Mouse (Mus musculus) myocyte (in vitro differentiated cells): ENCODE measurements at regions not wholly inside any gene's neighbourhood (a gene's known extent, or its start where the extent isn't known, plus 50 kb on each side); places are given as distances from the start of the nearest gene placed in this dataset.

Experiments
- CEBPB ChIP-seq: IDR thresholded peaks from 2 replicates; pipeline ENCODE4 v1.6.1; 2011; ENCODE audit warnings: mild to moderate bottlenecking, moderate library complexity; ENCODE audit not compliant: poor library complexity, insufficient read depth, severe bottlenecking
- MAX ChIP-seq: IDR thresholded peaks from one replicate; pipeline ENCODE4 v1.6.1; 2011; ENCODE audit warnings: low read depth, mild to moderate bottlenecking, control low read depth
- MYOD1 ChIP-seq, 3 experiments: IDR thresholded peaks; one replicate each; pipeline ENCODE4 v1.6.1; 2011; ENCODE audit warnings: control low read depth in 2 of 3, low read depth in 2 of 3, mild to moderate bottlenecking in 2 of 3, moderate library complexity in 1 of 3; ENCODE audit not compliant: insufficient read length in 2 of 3, control insufficient read depth in 1 of 3
- POLR2A ChIP-seq: IDR thresholded peaks from one replicate; pipeline ENCODE4 v1.6.1; 2011; ENCODE audit warnings: low read depth, mild to moderate bottlenecking, control low read depth, moderate library complexity; ENCODE audit not compliant: insufficient read length
- POLR2AphosphoS2 ChIP-seq: IDR thresholded peaks from one replicate; pipeline ENCODE4 v1.6.1; 2011; ENCODE audit warnings: low read depth, control low read depth; ENCODE audit not compliant: insufficient read length
- SRF ChIP-seq: IDR thresholded peaks from one replicate; pipeline ENCODE4 v1.6.1; 2011; ENCODE audit warnings: low read depth; ENCODE audit not compliant: control insufficient read depth, insufficient read length
- TCF12 ChIP-seq: IDR thresholded peaks from one replicate; pipeline ENCODE4 v1.6.1; 2011; ENCODE audit warnings: mild to moderate bottlenecking, control low read depth; ENCODE audit not compliant: poor library complexity, insufficient read depth, severe bottlenecking
- TCF3 ChIP-seq: IDR thresholded peaks from one replicate; pipeline ENCODE4 v1.6.1; 2011; ENCODE audit warnings: low read depth, control low read depth; ENCODE audit not compliant: insufficient read length
- USF1 ChIP-seq: IDR thresholded peaks from one replicate; pipeline ENCODE4 v1.6.1; 2011; ENCODE audit warnings: low read depth, mild to moderate bottlenecking, control low read depth, moderate library complexity

DNA sequence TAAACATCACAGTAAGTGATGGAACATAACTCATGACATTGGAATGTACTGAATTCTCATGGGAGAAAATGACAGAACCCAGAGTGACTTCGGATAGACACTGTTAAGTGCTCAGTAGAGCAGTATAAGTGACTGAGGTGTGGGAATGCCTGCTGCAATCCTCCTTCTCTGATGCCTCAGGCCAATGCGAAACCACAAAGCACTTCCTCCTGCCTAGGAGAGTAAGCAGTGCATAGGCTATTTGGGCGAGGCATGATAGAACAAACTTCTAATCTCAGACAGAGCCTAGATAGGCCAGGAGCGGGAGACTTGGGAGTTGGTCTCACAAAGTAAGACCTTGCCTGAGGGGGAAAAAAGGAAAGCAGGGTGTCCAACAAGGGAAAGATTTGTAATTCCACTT lies 190.6 kb upstream of the Olfr1324 start:
- TF ChIP-seq POLR2A (no peak), USF1 (no peak), MYOD1 (IDR thresholded peaks at IDR 0.05; ENCODE audit: control insufficient read depth in 1 of 3, insufficient read length in 2 of 3, low read depth in 2 of 3) (no peak), MAX (no peak), POLR2AphosphoS2 (no peak), CEBPB (no peak), TCF3 (no peak), SRF (no peak), TCF12 (no peak)
